Mouse (Mus musculus): ENCODE results near the gene Neo1.

DNA sequence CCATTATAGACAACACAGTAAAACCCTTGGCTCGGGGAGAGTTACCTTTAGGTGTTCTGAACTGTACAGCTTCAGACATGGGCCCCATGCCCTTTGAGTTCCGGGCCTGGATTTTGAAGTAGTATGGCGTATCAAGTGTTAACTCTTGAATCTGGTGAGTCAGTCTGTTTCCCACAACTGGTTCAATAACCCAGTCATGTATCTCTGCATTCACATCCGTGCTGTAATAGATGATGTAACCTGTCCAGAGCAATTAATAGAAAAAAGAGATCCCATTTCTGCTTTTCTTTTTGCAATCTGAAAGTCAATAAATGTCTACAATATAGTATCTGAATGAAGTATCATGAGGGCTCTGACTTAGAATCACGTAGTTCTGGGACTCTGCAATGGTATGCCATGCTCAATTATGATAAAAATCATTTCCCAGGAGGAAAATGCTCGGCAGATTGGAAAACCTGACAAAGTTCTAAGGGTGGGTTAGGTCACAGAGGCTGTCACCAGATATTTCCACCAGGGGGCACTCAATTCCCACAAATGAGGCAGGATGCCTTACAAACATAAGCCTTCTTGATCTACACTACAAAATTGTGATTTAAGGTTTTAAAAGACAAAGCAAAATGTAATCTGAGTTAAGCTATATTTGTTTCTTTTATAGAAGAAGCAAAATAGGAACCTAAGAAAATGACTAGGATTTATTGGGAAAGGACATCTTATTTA is 133.2 kb downstream of the Neo1 start:
- TF ChIP-seq CTCF (IDR thresholded peaks at IDR 0.05; ENCODE audit: control insufficient read depth, insufficient read depth, insufficient replicate concordance, low read depth, low read length) (no peak), POLR2A (IDR thresholded peaks at IDR 0.05; ENCODE audit: control insufficient read depth, low read depth, low read length) (no peak)
